Mouse (Mus musculus): ENCODE results near the gene Naif1.
"Not testable (repeated sequence)": the region's sequence is repeated elsewhere in the genome, so short reads cannot be mapped to it uniquely, and the experiment has no call there.

The Naif1 gene

GRCm38 (mm10) chr2:32459657-32460056, 9.4 kb downstream of the Naif1 start:
- DNase-seq: no peak

- DNase-seq: no peak
Measured at GRCm38 (mm10) chr2:32463773-32464172, 13.5 kb downstream of the Naif1 start.

GRCm38 (mm10) chr2:32464212-32464891, 14.1 kb downstream of the Naif1 start:
- no peak for DNase-seq

GRCm38 (mm10) chr2:32471001-32471680, 20.9 kb downstream of the Naif1 start:
- no peak for DNase-seq

- DNase-seq: no peak
Measured at GRCm38 (mm10) chr2:32471681-32472061, 21.4 kb downstream of the Naif1 start.

GRCm38 (mm10) chr2:32475361-32475760, 25.1 kb downstream of the Naif1 start:
- not testable (repeated sequence) for DNase-seq

- no peak for DNase-seq
Measured at GRCm38 (mm10) chr2:32482351-32482750, 32.1 kb downstream of the Naif1 start.

- no peak for DNase-seq
Measured at GRCm38 (mm10) chr2:32483179-32483875, 33.1 kb downstream of the Naif1 start.

- no peak for DNase-seq
Measured at GRCm38 (mm10) chr2:32484933-32485332, 34.7 kb downstream of the Naif1 start.

GRCm38 (mm10) chr2:32485751-32486150, 35.5 kb downstream of the Naif1 start:
- no peak for DNase-seq

- no peak for DNase-seq
Measured at GRCm38 (mm10) chr2:32486155-32486554, 35.9 kb downstream of the Naif1 start.

- peak; percentile 92 for DNase-seq
Measured at GRCm38 (mm10) chr2:32487124-32487623, 36.9 kb downstream of the Naif1 start.

GRCm38 (mm10) chr2:32488679-32489078, 38.4 kb downstream of the Naif1 start:
- peak; percentile 76 for DNase-seq

GRCm38 (mm10) chr2:32490730-32491129, 40.5 kb downstream of the Naif1 start:
- DNase-seq: not testable (repeated sequence)

GRCm38 (mm10) chr2:32492661-32493060, 42.4 kb downstream of the Naif1 start:
- no peak for DNase-seq

- DNase-seq: no peak
Measured at GRCm38 (mm10) chr2:32493301-32493701, 43.0 kb downstream of the Naif1 start.

GRCm38 (mm10) chr2:32494522-32494921, 44.3 kb downstream of the Naif1 start:
- no peak for DNase-seq

- no peak for DNase-seq
Measured at GRCm38 (mm10) chr2:32495185-32495726, 45.0 kb downstream of the Naif1 start.

GRCm38 (mm10) chr2:32496190-32496589, 45.9 kb downstream of the Naif1 start:
- DNase-seq: no peak

GRCm38 (mm10) chr2:32499365-32499764, 49.1 kb downstream of the Naif1 start:
- DNase-seq: no peak

- no peak for DNase-seq
Measured at GRCm38 (mm10) chr2:32500461-32500860, 50.2 kb downstream of the Naif1 start.

GRCm38 (mm10) chr2:32501754-32502324, 51.6 kb downstream of the Naif1 start:
- no peak for DNase-seq

GRCm38 (mm10) chr2:32502843-32503242, 52.6 kb downstream of the Naif1 start:
- DNase-seq: no peak
